Mouse (Mus musculus): ENCODE data around the gene Gm8879. TPM values are rescaled to one million over a fixed set of nuclear protein-coding genes. Genes with fewer than 3 reads are reported as not detected.

Gene Gm8879
- polyA plus RNA-seq (2012; rRNA removed): not detected in 2 replicates

GRCm38 (mm10) chr5:11127334-11127733, at the start of gene Gm8879:
TSS of gene Gm8879 (plus strand) at chr5:11127634.

Other genes with a start within 250 kb of the Gm8879 start
- not detected in 2 replicates for gene Gm8871, start 179.8 kb upstream of the Gm8879 start, polyA plus RNA-seq (2012; rRNA removed)
- gene Gm8857, start 179.8 kb upstream of the Gm8879 start, polyA plus RNA-seq (2012; rRNA removed): not detected in 2 replicates
- not detected in 2 replicates for gene Gm5861, start 55.4 kb downstream of the Gm8879 start, polyA plus RNA-seq (2012; rRNA removed)
- gene Gm8890, start 128.4 kb downstream of the Gm8879 start, polyA plus RNA-seq (2012; rRNA removed): not detected in 2 replicates
- not detected in 2 replicates for gene Speer1, start 213.9 kb downstream of the Gm8879 start, polyA plus RNA-seq (2012; rRNA removed)